Mouse (Mus musculus): Measurements from ENCODE around the gene Myzap. TPM values are rescaled to one million over a fixed set of nuclear protein-coding genes. Genes with fewer than 3 reads are reported as not detected.

The Myzap gene
- polyA plus RNA-seq, 1 experiment: 4.1 TPM

DNA sequence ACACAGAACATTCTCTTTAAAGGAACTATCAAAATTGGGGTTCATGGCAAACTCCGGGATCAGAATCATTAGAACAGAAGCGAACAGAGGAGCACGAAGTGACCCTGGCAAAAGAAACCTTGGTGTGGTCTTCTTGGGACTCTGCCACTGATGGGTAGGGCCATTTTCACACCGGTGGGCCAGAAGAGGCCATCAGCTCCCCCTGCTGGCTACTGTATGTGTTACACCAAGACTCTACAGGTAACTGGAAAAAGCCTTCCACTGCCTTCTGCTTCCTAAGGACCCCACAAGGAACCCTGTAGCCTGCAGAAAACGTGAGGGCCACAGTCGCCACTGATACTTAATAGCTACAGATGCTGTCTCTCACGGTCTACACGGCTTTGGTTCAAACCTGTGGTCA, 25.2 kb upstream of the Myzap start:
- Histone ChIP-seq H3K36me3 (ENCODE audit: control insufficient read depth, insufficient read depth, low read length) (no peaks in the 10 kb centered on the region), H3K4me1 (ENCODE audit: control insufficient read depth, insufficient read depth, low read length) (peaks cover 5% of the 10 kb centered on the region), H3K27me3 (replicated peaks; ENCODE audit: control insufficient read depth, insufficient read depth, low read length) (no peaks in the 10 kb centered on the region), H3K27ac (ENCODE audit: insufficient read depth, low read depth, low read length) (no peak overlapping the region), H3K4me3 (ENCODE audit: insufficient read depth, low read depth, low read length) (no peak overlapping the region)
- peak; percentile 71 for TF ChIP-seq CTCF (conservative IDR thresholded peaks at IDR 0.05; ENCODE audit: insufficient read depth, insufficient read length, low read depth, low read length)
- no peak for TF ChIP-seq POLR2A (IDR thresholded peaks at IDR 0.05; ENCODE audit: low read depth, low read length)
- no peak for DNase-seq
- 56% methylated on average over 8 of the region's 8 CpGs for WGBS

GRCm38 (mm10) chr9:71616185-71616584, 24.0 kb upstream of the Myzap start:
- Histone ChIP-seq H3K27ac (ENCODE audit: insufficient read depth, low read depth, low read length) (no peak overlapping the region), H3K27me3 (replicated peaks; ENCODE audit: control insufficient read depth, insufficient read depth, low read length) (no peaks in the 10 kb centered on the region), H3K4me3 (ENCODE audit: insufficient read depth, low read depth, low read length) (no peak overlapping the region), H3K4me1 (ENCODE audit: control insufficient read depth, insufficient read depth, low read length) (no peaks in the 10 kb centered on the region), H3K36me3 (ENCODE audit: control insufficient read depth, insufficient read depth, low read length) (no peaks in the 10 kb centered on the region)
- peak; percentile 83 for DNase-seq
- peak; percentile 80 for TF ChIP-seq CTCF (conservative IDR thresholded peaks at IDR 0.05; ENCODE audit: insufficient read depth, insufficient read length, low read depth, low read length)
- no peak for TF ChIP-seq POLR2A (IDR thresholded peaks at IDR 0.05; ENCODE audit: low read depth, low read length)
- WGBS: 1% methylated on average over 3 of the region's 3 CpGs

DNA sequence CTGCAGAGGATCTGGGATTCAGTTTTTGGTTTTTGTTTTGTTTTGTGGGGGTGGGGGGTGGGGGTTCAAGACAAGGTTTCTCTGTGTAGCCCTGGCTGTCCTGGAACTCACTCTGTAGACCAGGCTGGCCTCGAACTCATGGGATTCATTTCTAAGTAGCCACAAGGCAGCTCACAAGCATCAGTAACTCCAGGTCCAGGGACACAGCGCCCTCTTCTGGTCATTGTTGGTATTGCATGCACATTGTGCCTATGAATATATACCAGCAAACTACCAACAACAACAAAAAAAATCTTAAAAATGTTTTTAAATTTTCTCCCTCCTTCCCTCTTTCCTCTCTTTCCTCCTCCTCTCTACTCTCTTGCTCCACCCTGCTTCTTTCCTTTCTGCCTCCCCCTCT, 22.5 kb upstream of the Myzap start:
- no peaks in the 10 kb centered on the region for H3K4me1 ChIP-seq (ENCODE audit: control insufficient read depth, insufficient read depth, low read length)
- H3K4me3 ChIP-seq (ENCODE audit: insufficient read depth, low read depth, low read length): no peak overlapping the region
- no peaks in the 10 kb centered on the region for H3K36me3 ChIP-seq (ENCODE audit: control insufficient read depth, insufficient read depth, low read length)
- TF ChIP-seq POLR2A (IDR thresholded peaks at IDR 0.05; ENCODE audit: low read depth, low read length) (no peak), CTCF (conservative IDR thresholded peaks at IDR 0.05; ENCODE audit: insufficient read depth, insufficient read length, low read depth, low read length) (peak; percentile 75)
- no peaks in the 10 kb centered on the region for H3K27me3 ChIP-seq (replicated peaks; ENCODE audit: control insufficient read depth, insufficient read depth, low read length)
- 29% methylated on average over 2 of the region's 2 CpGs for WGBS
- no peak for DNase-seq
- H3K27ac ChIP-seq (ENCODE audit: insufficient read depth, low read depth, low read length): no peak overlapping the region

GRCm38 (mm10) chr9:71612981-71613380, 20.8 kb upstream of the Myzap start:
- no peak for DNase-seq
- Histone ChIP-seq H3K4me1 (ENCODE audit: control insufficient read depth, insufficient read depth, low read length) (no peaks in the 10 kb centered on the region), H3K36me3 (ENCODE audit: control insufficient read depth, insufficient read depth, low read length) (no peaks in the 10 kb centered on the region), H3K4me3 (ENCODE audit: insufficient read depth, low read depth, low read length) (no peak overlapping the region), H3K27me3 (replicated peaks; ENCODE audit: control insufficient read depth, insufficient read depth, low read length) (no peaks in the 10 kb centered on the region), H3K27ac (ENCODE audit: insufficient read depth, low read depth, low read length) (no peak overlapping the region)
- 84% methylated on average over 6 of the region's 6 CpGs for whole genome bisulfite sequencing
- TF ChIP-seq POLR2A (IDR thresholded peaks at IDR 0.05; ENCODE audit: low read depth, low read length) (no peak), CTCF (conservative IDR thresholded peaks at IDR 0.05; ENCODE audit: insufficient read depth, insufficient read length, low read depth, low read length) (peak; percentile 77)

- TF ChIP-seq POLR2A (IDR thresholded peaks at IDR 0.05; ENCODE audit: low read depth, low read length) (no peak), CTCF (conservative IDR thresholded peaks at IDR 0.05; ENCODE audit: insufficient read depth, insufficient read length, low read depth, low read length) (no peak)
- 50% methylated on average over 4 of the region's 4 CpGs for WGBS
- Histone ChIP-seq H3K4me1 (ENCODE audit: control insufficient read depth, insufficient read depth, low read length) (no peaks in the 10 kb centered on the region), H3K27me3 (replicated peaks; ENCODE audit: control insufficient read depth, insufficient read depth, low read length) (no peaks in the 10 kb centered on the region), H3K36me3 (ENCODE audit: control insufficient read depth, insufficient read depth, low read length) (no peaks in the 10 kb centered on the region), H3K27ac (ENCODE audit: insufficient read depth, low read depth, low read length) (no peak overlapping the region), H3K4me3 (ENCODE audit: insufficient read depth, low read depth, low read length) (no peak overlapping the region)
- DNase-seq: peak; percentile 71
Measured at GRCm38 (mm10) chr9:71611876-71612275, 19.7 kb upstream of the Myzap start.

- no peak for TF ChIP-seq CTCF (conservative IDR thresholded peaks at IDR 0.05; ENCODE audit: insufficient read depth, insufficient read length, low read depth, low read length)
- no peak for TF ChIP-seq POLR2A (IDR thresholded peaks at IDR 0.05; ENCODE audit: low read depth, low read length)
- no peak for DNase-seq
- Histone ChIP-seq H3K27me3 (replicated peaks; ENCODE audit: control insufficient read depth, insufficient read depth, low read length) (no peaks in the 10 kb centered on the region), H3K36me3 (ENCODE audit: control insufficient read depth, insufficient read depth, low read length) (no peaks in the 10 kb centered on the region), H3K27ac (ENCODE audit: insufficient read depth, low read depth, low read length) (no peak overlapping the region), H3K4me3 (ENCODE audit: insufficient read depth, low read depth, low read length) (no peak overlapping the region), H3K4me1 (ENCODE audit: control insufficient read depth, insufficient read depth, low read length) (no peaks in the 10 kb centered on the region)
- 49% methylated on average over 6 of the region's 6 CpGs for WGBS
Measured at GRCm38 (mm10) chr9:71609010-71609409, 16.9 kb upstream of the Myzap start.

- no peak for DNase-seq
- Histone ChIP-seq H3K36me3 (ENCODE audit: control insufficient read depth, insufficient read depth, low read length) (no peaks in the 10 kb centered on the region), H3K4me3 (ENCODE audit: insufficient read depth, low read depth, low read length) (no peak overlapping the region), H3K4me1 (ENCODE audit: control insufficient read depth, insufficient read depth, low read length) (no peaks in the 10 kb centered on the region), H3K27me3 (replicated peaks; ENCODE audit: control insufficient read depth, insufficient read depth, low read length) (no peaks in the 10 kb centered on the region), H3K27ac (ENCODE audit: insufficient read depth, low read depth, low read length) (no peak overlapping the region)
- TF ChIP-seq CTCF (conservative IDR thresholded peaks at IDR 0.05; ENCODE audit: insufficient read depth, insufficient read length, low read depth, low read length) (no peak), POLR2A (IDR thresholded peaks at IDR 0.05; ENCODE audit: low read depth, low read length) (no peak)
- whole genome bisulfite sequencing: 44% methylated on average over 13 of the region's 13 CpGs
Measured at GRCm38 (mm10) chr9:71606296-71607057, 14.3 kb upstream of the Myzap start.
